Mouse (Mus musculus) brown adipose tissue, adult 24 weeks (tissue): ENCODE measurements at regions not wholly inside any gene's neighbourhood (a gene's known extent, or its start where the extent isn't known, plus 50 kb on each side); places are given as distances from the start of the nearest gene placed in this dataset.

Experiments
- H3K27ac ChIP-seq: fragments of 200-500 bp; replicated peaks from 2 replicates; pipeline ENCODE4 v1.5.1; 2012; ENCODE audit warnings: low read depth, mild to moderate bottlenecking, low read length
- H3K4me1 ChIP-seq: fragments of 200-500 bp; 2 replicates; pipeline ENCODE4 v1.6.1; 2012; ENCODE audit warnings: low read length, mixed read lengths; ENCODE audit not compliant: control insufficient read depth, insufficient read depth, insufficient read length
- H3K4me3 ChIP-seq: fragments of 200-500 bp; 2 replicates; pipeline ENCODE4 v1.5.1; 2012; ENCODE audit warnings: low read depth, mild to moderate bottlenecking, low read length, moderate library complexity; ENCODE audit not compliant: insufficient read depth

- no peak overlapping the region for H3K27ac ChIP-seq
- no peak overlapping the region for H3K4me3 ChIP-seq
- no peaks in the 10 kb centered on the region for H3K4me1 ChIP-seq
Observed at GRCm38 (mm10) chr19:59628296-59629160, 170.4 kb downstream of the Emx2 start.

- H3K4me3 ChIP-seq = no peak overlapping the region
- no peak overlapping the region for H3K27ac ChIP-seq
- H3K4me1 ChIP-seq = no peaks in the 10 kb centered on the region
Observed at GRCm38 (mm10) chr19:59629161-59629445, 170.9 kb downstream of the Emx2 start.

GRCm38 (mm10) chr19:59630095-59630494, 171.9 kb downstream of the Emx2 start:
- no peak overlapping the region for H3K27ac ChIP-seq
- no peak overlapping the region for H3K4me3 ChIP-seq
- H3K4me1 ChIP-seq = no peaks in the 10 kb centered on the region

- H3K4me1 ChIP-seq = no peaks in the 10 kb centered on the region
- H3K4me3 ChIP-seq = no peak overlapping the region
- no peak overlapping the region for H3K27ac ChIP-seq
Observed at GRCm38 (mm10) chr19:59630706-59631105, 172.5 kb downstream of the Emx2 start.

DNA sequence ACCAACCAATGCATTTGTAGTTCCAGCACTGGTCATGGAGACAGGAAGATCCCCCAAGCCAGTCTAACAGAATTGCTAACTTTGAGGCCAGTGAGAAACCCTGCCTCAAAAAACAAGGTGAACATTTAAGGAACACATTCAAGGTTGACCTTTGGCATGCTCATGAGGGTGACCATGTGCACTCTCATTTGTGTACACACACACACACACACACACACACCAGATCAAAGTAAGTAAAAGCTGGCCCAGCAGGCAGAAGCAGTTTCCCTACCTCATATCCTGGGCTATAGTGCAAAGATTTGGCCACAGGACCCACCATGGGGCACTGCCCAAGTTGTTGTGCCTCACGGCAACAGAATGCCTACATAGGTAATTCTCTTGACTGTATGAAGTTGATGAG, 173.4 kb downstream of the Emx2 start:
- H3K27ac ChIP-seq = no peak overlapping the region
- no peak overlapping the region for H3K4me3 ChIP-seq
- no peaks in the 10 kb centered on the region for H3K4me1 ChIP-seq

GRCm38 (mm10) chr19:59636271-59636670, 178.1 kb downstream of the Emx2 start:
- Histone ChIP-seq H3K27ac (no peak overlapping the region), H3K4me3 (no peak overlapping the region), H3K4me1 (no peaks in the 10 kb centered on the region)

- Histone ChIP-seq H3K4me3 (no peak overlapping the region), H3K4me1 (no peaks in the 10 kb centered on the region)
Observed at GRCm38 (mm10) chr19:59642606-59643005, 184.4 kb downstream of the Emx2 start.

DNA sequence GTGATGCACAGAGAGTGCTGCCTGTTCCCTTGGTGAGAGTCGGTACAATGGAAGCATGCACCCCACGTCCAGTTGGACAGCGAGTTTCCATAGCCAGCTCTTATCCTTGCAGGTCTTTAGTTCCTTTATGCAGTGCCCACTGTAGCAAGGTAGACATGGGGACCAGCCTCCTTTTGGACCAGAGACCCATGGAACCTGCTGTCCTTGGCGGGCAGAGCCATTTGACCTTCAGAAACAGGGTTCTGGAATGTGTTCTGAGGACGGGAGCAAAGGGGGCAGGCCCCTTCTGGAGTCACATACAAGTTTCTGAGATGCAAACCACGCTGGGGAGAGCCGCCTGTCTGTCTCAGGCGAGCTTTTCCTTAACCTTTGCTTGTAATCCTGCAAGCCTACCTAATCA, 188.1 kb downstream of the Emx2 start:
- H3K4me1 ChIP-seq = no peaks in the 10 kb centered on the region
- no peak overlapping the region for H3K4me3 ChIP-seq
- no peak overlapping the region for H3K27ac ChIP-seq

More at GRCm38 (mm10) chr19:59642606-59643005, 184.4 kb downstream of the Emx2 start:
- no peak overlapping the region for H3K27ac ChIP-seq

- Histone ChIP-seq H3K27ac (no peak overlapping the region), H3K4me1 (no peaks in the 10 kb centered on the region)
Observed at GRCm38 (mm10) chr19:59646656-59647055, 188.5 kb downstream of the Emx2 start.

GRCm38 (mm10) chr19:59649421-59649820, 191.2 kb downstream of the Emx2 start:
- Histone ChIP-seq H3K4me3 (no peak overlapping the region), H3K4me1 (no peaks in the 10 kb centered on the region), H3K27ac (no peak overlapping the region)

More at GRCm38 (mm10) chr19:59646656-59647055, 188.5 kb downstream of the Emx2 start:
- H3K4me3 ChIP-seq = no peak overlapping the region

- no peak overlapping the region for H3K27ac ChIP-seq
- no peak overlapping the region for H3K4me3 ChIP-seq
Observed at GRCm38 (mm10) chr19:59650611-59651329, 192.6 kb downstream of the Emx2 start.

DNA sequence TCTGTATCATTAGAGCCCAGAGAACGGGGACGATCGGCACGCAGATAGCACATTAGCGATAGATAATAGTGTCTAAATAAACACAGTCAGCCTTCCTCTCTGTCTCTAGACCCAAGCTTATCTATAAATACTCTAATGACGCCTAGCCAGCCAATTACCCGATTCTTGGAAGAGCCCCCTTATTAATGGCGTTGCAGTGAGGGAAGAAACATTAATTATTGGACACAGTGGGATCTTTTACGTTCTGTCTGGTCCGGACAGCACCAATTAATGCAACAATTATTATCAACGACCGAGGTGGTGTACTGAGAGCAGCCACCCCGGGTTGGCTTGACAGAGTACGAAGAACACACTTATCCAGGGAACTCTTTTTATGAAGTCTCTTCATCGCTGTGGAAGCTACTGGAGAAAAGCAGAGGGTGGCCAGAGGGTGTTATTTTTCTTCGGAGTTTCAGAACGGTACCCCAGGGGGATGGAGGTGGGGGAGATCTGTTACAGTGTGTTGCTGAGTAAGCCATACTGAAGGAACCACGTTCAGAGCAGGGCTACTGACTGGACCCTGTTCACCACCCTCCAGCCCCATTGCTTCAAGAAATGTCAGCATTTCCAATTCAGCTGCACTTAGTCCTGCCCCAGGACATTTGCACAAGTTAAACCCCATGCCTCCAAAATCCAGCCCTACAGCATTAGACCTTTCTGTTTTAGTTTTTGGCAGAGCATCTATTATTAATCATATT, 195.6 kb downstream of the Emx2 start:
- Histone ChIP-seq H3K4me3 (no peak overlapping the region), H3K27ac (no peak overlapping the region), H3K4me1 (no peaks in the 10 kb centered on the region)

More at GRCm38 (mm10) chr19:59650611-59651329, 192.6 kb downstream of the Emx2 start:
- H3K4me1 ChIP-seq = no peaks in the 10 kb centered on the region

DNA sequence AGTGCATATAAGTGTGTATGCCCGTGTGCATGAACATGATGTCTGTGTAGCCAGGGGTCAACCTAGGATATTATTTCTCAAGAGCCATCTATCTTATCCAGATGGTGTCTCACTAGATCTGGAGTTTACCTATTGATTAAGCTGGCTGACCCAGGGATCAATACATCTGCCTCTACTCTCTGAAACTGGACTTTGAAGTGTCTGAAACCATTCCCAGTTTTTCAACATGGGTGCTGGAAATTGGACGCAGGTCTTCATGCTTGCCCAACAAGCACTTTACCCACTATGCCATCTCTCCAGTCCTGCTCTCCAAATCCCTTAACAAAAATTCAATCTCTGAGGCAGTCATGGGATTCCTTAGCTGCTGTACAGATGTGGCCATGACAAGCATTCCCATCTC, 197.1 kb downstream of the Emx2 start:
- no peak overlapping the region for H3K27ac ChIP-seq
- no peaks in the 10 kb centered on the region for H3K4me1 ChIP-seq
- no peak overlapping the region for H3K4me3 ChIP-seq

DNA sequence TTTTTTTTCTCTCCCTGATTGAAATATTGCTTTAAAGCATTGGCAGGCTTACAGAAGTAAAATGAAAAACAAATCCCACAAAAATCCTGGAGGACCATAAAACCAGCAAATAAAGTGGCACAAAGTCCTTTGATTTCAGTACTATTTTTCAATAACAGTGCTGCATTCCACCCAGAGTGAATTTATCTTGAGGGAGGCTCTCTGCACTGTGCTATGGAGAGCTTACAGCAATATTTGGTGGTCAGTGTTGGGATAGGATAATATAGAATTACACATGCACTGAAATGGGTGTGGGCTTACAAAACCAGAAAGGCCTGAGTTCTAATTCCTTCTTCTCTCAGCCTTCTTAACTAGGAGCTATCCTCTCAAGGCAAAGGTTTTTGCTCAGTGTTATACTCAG, 211.6 kb downstream of the Emx2 start:
- Histone ChIP-seq H3K27ac (no peak overlapping the region), H3K4me1 (no peaks in the 10 kb centered on the region), H3K4me3 (no peak overlapping the region)

GRCm38 (mm10) chr19:59673537-59673936, 215.4 kb downstream of the Emx2 start:
- Histone ChIP-seq H3K4me1 (no peaks in the 10 kb centered on the region), H3K4me3 (no peak overlapping the region), H3K27ac (no peak overlapping the region)
